ENCODE assay signal across 8 mouse cellular contexts in genomic region chr5:115556217-115556616, GRCm38 (mm10). TPM values are rescaled to one million over a fixed set of nuclear protein-coding genes. Genes with fewer than 3 reads are reported as not detected.
DNase-seq lines count a peak whose midpoint lies in the region; ATAC-seq and TF ChIP-seq lines count a peak whose summit lies in the region.

No protein-coding gene starts in this region.

- H3K27ac ChIP-seq in kidney, embryonic 16.5 days (ENCODE audit: low read length): no peak overlapping the region
- no peak overlapping the region for H3K27ac ChIP-seq in bone marrow macrophage, adult 2 months (ENCODE audit: insufficient read depth, low read depth, low read length)
- H3K27ac ChIP-seq in limb, embryonic 15.5 days: peak overlapping the region; percentile 54; the same call in 1 of the 2 replicates

- TF ChIP-seq POLR2A in bone marrow macrophage, adult 2 months (IDR thresholded peaks at IDR 0.05; ENCODE audit: borderline replicate concordance, low read depth, low read length): no peak

- WGBS in kidney, embryonic 16.5 days: 13% methylated on average over 8 of the region's 8 CpGs
- 13% methylated on average over 8 of the region's 8 CpGs for WGBS in limb, embryonic 15.5 days

- peak; percentile 81 for DNase-seq in kidney, adult 18-20 months
- DNase-seq in kidney, adult 8-10 months: peak; percentile 78 to 81
- peak; percentile 61 for DNase-seq in retina, adult 2 months (ENCODE audit: low read depth, low spot score)
- DNase-seq in thymus, postnatal 36 days: peak; percentile 45 to 56

- H3K36me3 ChIP-seq in kidney, embryonic 16.5 days (ENCODE audit: insufficient read depth, low read length): peaks cover 32% of the 10 kb centered on the region
- peaks cover 52% of the 10 kb centered on the region for H3K36me3 ChIP-seq in limb, embryonic 15.5 days

- no peaks in the 10 kb centered on the region for H3K9me3 ChIP-seq in kidney, embryonic 16.5 days (ENCODE audit: low read length)
- H3K9me3 ChIP-seq in limb, embryonic 15.5 days: no peaks in the 10 kb centered on the region

- H3K4me3 ChIP-seq in kidney, embryonic 16.5 days (ENCODE audit: low read length): no peak overlapping the region
- no peak overlapping the region for H3K4me3 ChIP-seq in bone marrow macrophage, adult 2 months (ENCODE audit: insufficient read depth, low read length)
- H3K4me3 ChIP-seq in limb, embryonic 15.5 days: no peak overlapping the region

- H3K9ac ChIP-seq in kidney, embryonic 16.5 days (replicated peaks; ENCODE audit: low read length): no peak overlapping the region
- H3K9ac ChIP-seq in limb, embryonic 15.5 days: no peak overlapping the region

- no peaks in the 10 kb centered on the region for H3K27me3 ChIP-seq in kidney, embryonic 16.5 days (ENCODE audit: insufficient read depth, low read length)
- no peaks in the 10 kb centered on the region for H3K27me3 ChIP-seq in limb, embryonic 15.5 days

- H3K4me2 ChIP-seq in kidney, embryonic 16.5 days (replicated peaks; ENCODE audit: low read depth, low read length): no peak overlapping the region
- no peak overlapping the region for H3K4me2 ChIP-seq in limb, embryonic 15.5 days

- no peak for ATAC-seq in kidney, embryonic 16.5 days (ENCODE audit: low FRiP score, low TSS enrichment)
- peak; percentile 55 for ATAC-seq in erythroblast, adult 5-6 weeks (replicated peaks; ENCODE audit: low FRiP score, poor library complexity, severe bottlenecking)
- ATAC-seq in limb, embryonic 15.5 days (ENCODE audit: insufficient number of reproducible peaks, low FRiP score, low TSS enrichment, low read depth): no peak

- H3K4me1 ChIP-seq in kidney, embryonic 16.5 days (ENCODE audit: insufficient read depth, low read length): peaks cover 15% of the 10 kb centered on the region
- H3K4me1 ChIP-seq in bone marrow macrophage, adult 2 months (ENCODE audit: control insufficient read depth, insufficient read depth, low read length): peaks cover under 1% of the 10 kb centered on the region; the same call in 1 of the 2 replicates
- H3K4me1 ChIP-seq in limb, embryonic 15.5 days: peaks cover 17% of the 10 kb centered on the region

- TF ChIP-seq CTCF in bone marrow macrophage, adult 2 months (IDR thresholded peaks at IDR 0.05; ENCODE audit: low read depth, low read length): peak; percentile 72

RNA-seq across cellular contexts. Expression of gene Rplp0, which starts 3.0 kb away (rescaled TPM):
- 1,527 and 1,553 TPM in 2 replicates for polyA plus RNA-seq in kidney, embryonic 16.5 days (2015; fragmentation: Nextera tagmentation; extraction: Ambion mirVana)
- 1,563 and 1,614 TPM in 2 replicates for polyA plus RNA-seq in bone marrow macrophage, adult 2 months (2012; ENCODE audit: insufficient read depth, insufficient read length, missing spikeins)
- total RNA-seq in erythroblast, adult 5-6 weeks (2015; ENCODE audit: low replicate concordance): 681 and 822 TPM in 2 replicates
- total RNA-seq in erythroblast, adult 5-6 weeks (2017; ENCODE audit: low replicate concordance): 339 and 478 TPM in 2 replicates
- 1,505 and 1,752 TPM in 2 replicates for polyA plus RNA-seq in limb, embryonic 15.5 days (2015; fragmentation: Nextera tagmentation; extraction: Ambion mirVana)

RNA-seq across cellular contexts. Expression of gene Gcn1l1, which starts 8.8 kb away (rescaled TPM):
- 44.3 and 48.8 TPM in 2 replicates for polyA plus RNA-seq in kidney, embryonic 16.5 days (2015; fragmentation: Nextera tagmentation; extraction: Ambion mirVana)
- 20.3 and 21.0 TPM in 2 replicates for polyA plus RNA-seq in bone marrow macrophage, adult 2 months (2012; ENCODE audit: insufficient read depth, insufficient read length, missing spikeins)
- 9.4 and 10.9 TPM in 2 replicates for total RNA-seq in erythroblast, adult 5-6 weeks (2015; ENCODE audit: low replicate concordance)
- total RNA-seq in erythroblast, adult 5-6 weeks (2017; ENCODE audit: low replicate concordance): 14.2 and 21.3 TPM in 2 replicates
- polyA plus RNA-seq in limb, embryonic 15.5 days (2015; fragmentation: Nextera tagmentation; extraction: Ambion mirVana): 32.9 and 36.3 TPM in 2 replicates

RNA-seq across cellular contexts. Expression of gene Pxn, which starts 49.7 kb away (rescaled TPM):
- polyA plus RNA-seq in kidney, embryonic 16.5 days (2015; fragmentation: Nextera tagmentation; extraction: Ambion mirVana): 60.5 and 67.2 TPM in 2 replicates
- polyA plus RNA-seq in bone marrow macrophage, adult 2 months (2012; ENCODE audit: insufficient read depth, insufficient read length, missing spikeins): 109 and 121 TPM in 2 replicates
- total RNA-seq in erythroblast, adult 5-6 weeks (2015; ENCODE audit: low replicate concordance): 18.8 and 38.5 TPM in 2 replicates
- 14.8 and 57.5 TPM in 2 replicates for total RNA-seq in erythroblast, adult 5-6 weeks (2017; ENCODE audit: low replicate concordance)
- polyA plus RNA-seq in limb, embryonic 15.5 days (2015; fragmentation: Nextera tagmentation; extraction: Ambion mirVana): 52.6 and 55.7 TPM in 2 replicates
